Mouse (Mus musculus) midbrain, embryonic 16.5 days (tissue): Measurements from ENCODE around the gene Thoc7. TPM values are rescaled to one million over a fixed set of nuclear protein-coding genes. Genes with fewer than 3 reads are reported as not detected.

Source experiments
- ATAC-seq: fragments of 200-750 bp; cut with Nextera tagmentation; 2 replicates; pipeline ENCODE4 v1.8.0; 2017; ENCODE audit warnings: moderate TSS enrichment
- H3K27ac ChIP-seq: fragments of 300-500 bp; sonication (generic); 2 replicates; pipeline ENCODE4 v1.5.1; 2014; ENCODE audit warnings: mild to moderate bottlenecking, low read length, mixed read lengths
- H3K27me3 ChIP-seq: fragments of 300-500 bp; sonication (generic); 2 replicates; pipeline ENCODE4 v1.6.1; 2014; ENCODE audit warnings: low read depth, low read length, mixed read lengths; ENCODE audit not compliant: control insufficient read depth, insufficient read depth
- H3K36me3 ChIP-seq: fragments of 300-500 bp; sonication (generic); 2 replicates; pipeline ENCODE4 v1.6.1; 2014; ENCODE audit warnings: mild to moderate bottlenecking, low read length, moderate library complexity, mixed read lengths; ENCODE audit not compliant: control insufficient read depth, insufficient read depth
- H3K4me1 ChIP-seq: fragments of 300-500 bp; sonication (generic); 2 replicates; pipeline ENCODE4 v1.6.1; 2014; ENCODE audit warnings: mild to moderate bottlenecking, low read length, mixed read lengths; ENCODE audit not compliant: control insufficient read depth, insufficient read depth
- H3K4me2 ChIP-seq: fragments of 300-500 bp; sonication (generic); 2 replicates; pipeline ENCODE4 v1.6.1; 2014; ENCODE audit warnings: mild to moderate bottlenecking, low read length, mixed read lengths
- H3K4me3 ChIP-seq: fragments of 300-500 bp; sonication (generic); 2 replicates; pipeline ENCODE4 v1.5.1; 2014; ENCODE audit warnings: low read depth, mild to moderate bottlenecking, low read length, moderate library complexity, mixed read lengths
- H3K9ac ChIP-seq: fragments of 300-500 bp; sonication (generic); 2 replicates; pipeline ENCODE4 v1.6.1; 2014; ENCODE audit warnings: low read depth, low read length, mixed read lengths
- H3K9me3 ChIP-seq: fragments of 300-500 bp; sonication (generic); replicated peaks from 2 replicates; pipeline ENCODE4 v1.6.1; 2014; ENCODE audit warnings: mild to moderate bottlenecking, low read length, mixed read lengths; ENCODE audit not compliant: control insufficient read depth, poor library complexity, severe bottlenecking
- WGBS: fragments of 180-500 bp; shearing (Covaris S2); extraction: QIAGEN DNeasy Blood & Tissue Kit; methylation state at CpG from one replicate; pipeline ENCODE4 v1.1.7; 2014; 5-methylcytosine and 5-hydroxymethylcytosine counted together
- polyA plus RNA-seq: library from polyadenylated mRNA; unstranded; fragments of >200 nt; fragmentation: Nextera tagmentation; extraction: Ambion mirVana; gene quantifications from 2 replicates; pipeline ENCODE4 v1.2.1, GENCODE M21; 2015

Gene Thoc7
- polyA plus RNA-seq, 1 experiment from 2014 or later: 147 TPM

DNA sequence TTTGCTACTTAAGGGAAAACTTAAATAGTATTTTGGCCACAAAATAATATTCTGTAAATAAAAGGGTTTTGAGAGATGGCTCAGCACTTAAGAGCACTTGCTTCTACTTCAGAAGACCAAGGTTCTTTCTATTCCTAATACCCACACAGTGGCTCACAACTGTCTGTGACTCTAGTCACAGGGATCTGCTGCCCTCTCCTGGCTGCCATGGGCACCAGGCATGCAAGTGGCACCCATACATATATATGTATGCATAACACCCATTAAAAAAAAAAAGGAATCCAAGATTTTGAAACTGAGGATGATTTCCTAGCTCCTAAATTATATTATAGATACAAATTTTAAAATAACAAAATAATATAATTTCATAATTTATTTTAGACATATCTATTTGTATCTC, 11.3 kb downstream of the Thoc7 start:
- no peak overlapping the region for H3K4me3 ChIP-seq
- H3K9ac ChIP-seq: no peak overlapping the region
- peak; percentile 75; the same call in 1 of the 2 replicates for ATAC-seq
- H3K27me3 ChIP-seq: no peaks in the 10 kb centered on the region
- no peaks in the 10 kb centered on the region for H3K9me3 ChIP-seq
- no peak overlapping the region for H3K4me2 ChIP-seq
- no peak overlapping the region for H3K27ac ChIP-seq
- H3K4me1 ChIP-seq: no peaks in the 10 kb centered on the region
- peaks cover 26% of the 10 kb centered on the region for H3K36me3 ChIP-seq

- H3K4me2 ChIP-seq: no peak overlapping the region
- WGBS: 89% methylated on average over 7 of the region's 7 CpGs
- no peak for ATAC-seq
- H3K36me3 ChIP-seq: peaks cover 26% of the 10 kb centered on the region
- H3K4me1 ChIP-seq: no peaks in the 10 kb centered on the region
- no peak overlapping the region for H3K9ac ChIP-seq
- no peaks in the 10 kb centered on the region for H3K9me3 ChIP-seq
- no peak overlapping the region for H3K4me3 ChIP-seq
- no peaks in the 10 kb centered on the region for H3K27me3 ChIP-seq
- H3K27ac ChIP-seq: no peak overlapping the region
Observed at GRCm38 (mm10) chr14:13948345-13948744, 13.3 kb downstream of the Thoc7 start.

DNA sequence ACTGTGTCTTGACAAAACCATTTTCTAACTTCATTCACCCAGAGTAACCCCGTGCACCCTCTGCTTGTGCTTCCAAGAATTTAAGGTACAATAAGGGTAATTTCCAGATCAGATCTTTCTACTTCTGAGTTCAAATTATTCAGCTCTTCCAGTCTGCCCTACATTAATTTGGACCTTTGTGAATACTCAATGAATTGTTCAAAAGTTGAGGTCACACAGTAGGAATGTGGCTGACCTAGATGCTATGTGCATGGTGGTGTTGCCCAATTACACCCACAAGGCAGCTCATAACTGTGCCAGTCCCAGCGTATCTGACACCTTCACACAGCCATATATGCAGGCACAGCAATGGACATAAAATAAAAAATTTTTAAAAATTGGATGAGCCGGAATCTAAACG, 17.0 kb downstream of the Thoc7 start:
- H3K4me3 ChIP-seq: no peak overlapping the region
- H3K27ac ChIP-seq: no peak overlapping the region
- no peak overlapping the region for H3K4me2 ChIP-seq
- 92% methylated on average over 4 of the region's 4 CpGs for WGBS
- no peaks in the 10 kb centered on the region for H3K9me3 ChIP-seq
- H3K36me3 ChIP-seq: peaks cover 19% of the 10 kb centered on the region
- no peak overlapping the region for H3K9ac ChIP-seq
- no peaks in the 10 kb centered on the region for H3K27me3 ChIP-seq
- ATAC-seq: no peak
- H3K4me1 ChIP-seq: no peaks in the 10 kb centered on the region

DNA sequence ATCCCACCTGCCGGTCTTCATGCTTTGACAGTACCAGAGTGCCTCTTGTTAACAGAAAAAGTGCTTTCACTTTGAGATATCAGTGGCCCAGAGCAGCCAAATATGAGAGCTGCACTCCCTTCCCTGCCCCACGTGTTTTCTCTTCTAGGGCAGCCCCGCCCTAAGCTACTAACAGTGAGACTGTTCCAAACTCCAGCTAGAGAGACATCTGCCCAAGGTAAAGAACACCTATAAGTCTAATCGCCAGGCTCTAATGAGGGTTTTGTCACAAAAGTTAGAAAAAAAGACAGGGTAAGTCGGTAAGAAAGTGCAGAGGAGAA, 27.6 kb downstream of the Thoc7 start:
- no peak overlapping the region for H3K9ac ChIP-seq
- 0 out of 2 replicates have a peak, but pooled peaks cover 5% of the 10 kb centered on the region for H3K4me1 ChIP-seq
- 53% methylated on average over 5 of the region's 5 CpGs for WGBS
- H3K27ac ChIP-seq: no peak overlapping the region
- no peak for ATAC-seq
- H3K9me3 ChIP-seq: peaks cover 3% of the 10 kb centered on the region; the same call in 1 of the 2 replicates
- no peaks in the 10 kb centered on the region for H3K36me3 ChIP-seq
- H3K27me3 ChIP-seq: no peaks in the 10 kb centered on the region
- H3K4me2 ChIP-seq: peak overlapping the region; percentile 60
- no peak overlapping the region for H3K4me3 ChIP-seq

GRCm38 (mm10) chr14:13933290-13934051, 28.2 kb downstream of the Thoc7 start:
- H3K27ac ChIP-seq: no peak overlapping the region
- H3K36me3 ChIP-seq: no peaks in the 10 kb centered on the region
- ATAC-seq: peak; percentile 87
- H3K4me1 ChIP-seq: 0 out of 2 replicates have a peak, but pooled peaks cover 5% of the 10 kb centered on the region
- H3K27me3 ChIP-seq: no peaks in the 10 kb centered on the region
- H3K9ac ChIP-seq: peak overlapping the region; percentile 45
- H3K9me3 ChIP-seq: peaks cover 3% of the 10 kb centered on the region; the same call in 1 of the 2 replicates
- peak overlapping the region; percentile 31 for H3K4me3 ChIP-seq
- H3K4me2 ChIP-seq: peak overlapping the region; percentile 60
- WGBS: 29% methylated on average over 28 of the region's 31 CpGs

DNA sequence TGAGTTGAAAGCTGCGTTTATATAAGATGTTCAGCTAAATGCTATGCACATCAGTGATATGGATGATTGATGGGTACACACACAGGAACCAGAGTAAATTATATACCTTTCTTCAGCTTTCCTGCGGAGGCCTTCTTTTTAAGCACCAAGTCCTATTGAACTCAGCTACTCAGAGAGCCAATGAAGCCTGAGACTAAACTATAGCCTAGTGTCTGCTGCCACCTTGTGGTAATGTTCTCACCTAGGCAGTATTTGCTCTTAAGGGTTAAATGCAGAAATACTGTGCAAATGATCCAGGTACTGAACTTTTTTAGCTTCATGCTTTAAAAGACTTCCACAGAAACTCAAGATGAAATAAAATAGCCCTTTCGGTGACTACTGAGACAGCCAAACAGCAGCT, 44.0 kb downstream of the Thoc7 start:
- peak; percentile 91 for ATAC-seq
- H3K4me1 ChIP-seq: no peaks in the 10 kb centered on the region
- WGBS: 36% methylated on average over 3 of the region's 3 CpGs

DNA sequence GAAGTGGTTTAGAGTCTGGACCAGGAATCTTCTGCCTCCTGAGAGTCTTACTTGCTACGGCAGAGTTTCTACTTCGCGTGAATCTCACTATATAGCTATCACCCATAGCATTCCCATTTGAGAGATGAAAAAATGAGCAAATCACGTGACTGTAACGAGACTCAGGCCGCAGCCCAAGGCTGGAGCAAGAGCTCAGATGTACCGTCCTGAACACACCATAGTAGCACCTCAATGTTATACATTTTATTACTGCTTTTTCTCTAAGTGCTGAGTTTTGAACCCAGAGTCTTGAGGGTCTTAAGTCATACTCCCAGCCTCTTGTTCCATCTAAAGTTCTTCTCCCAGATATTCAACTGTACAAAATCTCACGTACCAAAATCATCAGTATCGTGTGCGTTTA, 44.4 kb downstream of the Thoc7 start:
- ATAC-seq: peak; percentile 21; the same call in 1 of the 2 replicates
- Histone ChIP-seq H3K4me1 (no peaks in the 10 kb centered on the region), H3K9ac (no peak overlapping the region), H3K27ac (no peak overlapping the region), H3K4me2 (no peak overlapping the region), H3K27me3 (no peaks in the 10 kb centered on the region), H3K9me3 (no peaks in the 10 kb centered on the region), H3K4me3 (no peak overlapping the region), H3K36me3 (no peaks in the 10 kb centered on the region)
- 90% methylated on average over 10 of the region's 10 CpGs for WGBS

More for the DNA sequence above, 44.0 kb downstream of the Thoc7 start:
- H3K9me3 ChIP-seq: no peaks in the 10 kb centered on the region
- H3K27me3 ChIP-seq: no peaks in the 10 kb centered on the region
- H3K9ac ChIP-seq: no peak overlapping the region
- H3K4me3 ChIP-seq: no peak overlapping the region
- no peaks in the 10 kb centered on the region for H3K36me3 ChIP-seq
- H3K27ac ChIP-seq: no peak overlapping the region
- no peak overlapping the region for H3K4me2 ChIP-seq

DNA sequence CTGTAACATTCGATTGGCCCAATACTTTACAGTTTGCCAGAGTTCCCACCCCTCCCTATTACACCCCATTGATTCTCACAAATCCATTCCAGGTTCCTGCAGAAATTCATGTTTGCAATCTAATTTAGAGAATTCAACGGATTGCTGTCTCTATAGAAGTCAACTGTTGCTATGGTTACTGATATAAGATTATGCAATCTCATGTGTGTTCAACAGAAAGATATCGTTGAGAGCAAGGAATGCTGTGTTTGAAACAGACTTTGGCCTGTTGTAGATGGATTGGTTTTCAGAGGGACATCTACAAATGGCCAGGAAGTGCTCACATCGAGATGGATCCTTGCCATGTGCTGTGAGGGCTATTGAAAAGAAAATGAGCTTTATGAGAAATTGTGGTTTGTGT, 46.4 kb downstream of the Thoc7 start:
- H3K4me2 ChIP-seq: no peak overlapping the region
- H3K4me1 ChIP-seq: no peaks in the 10 kb centered on the region
- 56% methylated on average over 4 of the region's 4 CpGs for WGBS
- peak; percentile 47 for ATAC-seq
- H3K9me3 ChIP-seq: no peaks in the 10 kb centered on the region
- no peaks in the 10 kb centered on the region for H3K27me3 ChIP-seq
- no peak overlapping the region for H3K9ac ChIP-seq
- no peak overlapping the region for H3K27ac ChIP-seq
- H3K36me3 ChIP-seq: no peaks in the 10 kb centered on the region
- no peak overlapping the region for H3K4me3 ChIP-seq

GRCm38 (mm10) chr14:13914387-13915082, 47.1 kb downstream of the Thoc7 start, which contains the start of gene Gm281:
Gm281 (minus strand) TSS chr14:13914478.
- Histone ChIP-seq H3K27ac (no peak within 1 kb of the TSS), H3K4me1 (no peaks in the 10 kb centered on the region), H3K4me2 (no peak within 1 kb of the TSS), H3K9ac (no peak within 1 kb of the TSS), H3K9me3 (no peaks in the 10 kb centered on the region), H3K4me3 (no peak within 1 kb of the TSS), H3K27me3 (no peaks in the 10 kb centered on the region), H3K36me3 (no peaks in the 10 kb centered on the region)
- peak; percentile 26; the same call in 1 of the 2 replicates for ATAC-seq
- 14% methylated on average over 1 of the region's 1 CpGs for WGBS
